Mouse (Mus musculus): ENCODE measurements at regions not wholly inside any gene's neighbourhood (a gene's known extent, or its start where the extent isn't known, plus 50 kb on each side); places are given as distances from the start of the nearest gene placed in this dataset.
"Not testable (repeated sequence)": the region's sequence is repeated elsewhere in the genome, so short reads cannot be mapped to it uniquely, and the experiment has no call there.

GRCm38 (mm10) chr10:49904626-49905025, 116.1 kb upstream of the Grik2 start:
- H3K4me1 ChIP-seq (ENCODE audit: control insufficient read depth in 1 of 2, insufficient read depth in 2 of 2, low read length in 2 of 2); H3K27ac ChIP-seq (ENCODE audit: control insufficient read depth, low read depth, low read length); DNase-seq (ENCODE audit: low read depth, low spot score); H3K9me3 ChIP-seq (replicated peaks; ENCODE audit: insufficient read depth, low read length); H3K9ac ChIP-seq (ENCODE audit: control insufficient read depth, low read depth, low read length, poor library complexity, severe bottlenecking); H3K4me3 ChIP-seq (ENCODE audit: control insufficient read depth in 1 of 2, insufficient read depth in 1 of 2, low read depth in 2 of 2, low read length in 2 of 2); H3K27me3 ChIP-seq (ENCODE audit: control insufficient read depth in 1 of 2, insufficient read depth in 2 of 2, low read length in 2 of 2); H3K36me3 ChIP-seq (ENCODE audit: control insufficient read depth in 1 of 2, insufficient read depth in 2 of 2, low read length in 2 of 2); H3K79me2 ChIP-seq (ENCODE audit: control insufficient read depth, insufficient read depth, low read length, poor library complexity): not testable (repeated sequence)

- no peaks in the 10 kb centered on the region for H3K36me3 ChIP-seq (ENCODE audit: control insufficient read depth in 1 of 2, insufficient read depth in 2 of 2, low read length in 2 of 2)
- H3K27ac ChIP-seq (ENCODE audit: control insufficient read depth, low read depth, low read length), result no peak overlapping the region
- DNase-seq (ENCODE audit: low read depth, low spot score), result no peak
- no peak for TF ChIP-seq E2F4 (IDR thresholded peaks at IDR 0.05; ENCODE audit: borderline replicate concordance, low read depth, low read length)
- TF ChIP-seq JUND (IDR thresholded peaks at IDR 0.05; ENCODE audit: low read depth, low read length), result no peak
- no peak for TF ChIP-seq RAD21 (IDR thresholded peaks at IDR 0.05; ENCODE audit: low read depth, low read length)
- H3K9me3 ChIP-seq (replicated peaks; ENCODE audit: insufficient read depth, low read length), result no peaks in the 10 kb centered on the region
- H3K79me2 ChIP-seq (ENCODE audit: control insufficient read depth, insufficient read depth, low read length, poor library complexity), result no peaks in the 10 kb centered on the region
- no peaks in the 10 kb centered on the region for H3K27me3 ChIP-seq (ENCODE audit: control insufficient read depth in 1 of 2, insufficient read depth in 2 of 2, low read length in 2 of 2)
- no peaks in the 10 kb centered on the region for H3K4me1 ChIP-seq (ENCODE audit: control insufficient read depth in 1 of 2, insufficient read depth in 2 of 2, low read length in 2 of 2)
- no peak overlapping the region for H3K9ac ChIP-seq (ENCODE audit: control insufficient read depth, low read depth, low read length, poor library complexity, severe bottlenecking)
- no peak overlapping the region for H3K4me3 ChIP-seq (ENCODE audit: control insufficient read depth in 1 of 2, insufficient read depth in 1 of 2, low read depth in 2 of 2, low read length in 2 of 2)
Observed at GRCm38 (mm10) chr10:49895436-49895835, 106.9 kb upstream of the Grik2 start.

GRCm38 (mm10) chr10:49884106-49884505, 95.5 kb upstream of the Grik2 start:
- H3K27ac ChIP-seq (ENCODE audit: control insufficient read depth, low read depth, low read length), result no peak overlapping the region
- H3K36me3 ChIP-seq (ENCODE audit: control insufficient read depth in 1 of 2, insufficient read depth in 2 of 2, low read length in 2 of 2), result no peaks in the 10 kb centered on the region
- H3K79me2 ChIP-seq (ENCODE audit: control insufficient read depth, insufficient read depth, low read length, poor library complexity), result no peaks in the 10 kb centered on the region
- no peak overlapping the region for H3K4me3 ChIP-seq (ENCODE audit: control insufficient read depth in 1 of 2, insufficient read depth in 1 of 2, low read depth in 2 of 2, low read length in 2 of 2)
- no peaks in the 10 kb centered on the region for H3K9me3 ChIP-seq (replicated peaks; ENCODE audit: insufficient read depth, low read length)
- no peaks in the 10 kb centered on the region for H3K27me3 ChIP-seq (ENCODE audit: control insufficient read depth in 1 of 2, insufficient read depth in 2 of 2, low read length in 2 of 2)
- H3K9ac ChIP-seq (ENCODE audit: control insufficient read depth, low read depth, low read length, poor library complexity, severe bottlenecking), result no peak overlapping the region
- no peak for TF ChIP-seq POLR2A (IDR thresholded peaks at IDR 0.05; ENCODE audit: control insufficient read depth in 1 of 2, insufficient read depth in 1 of 2, low read depth in 1 of 2, low read length in 2 of 2, poor library complexity in 1 of 2)
- no peak for TF ChIP-seq ZNF384 (IDR thresholded peaks at IDR 0.05; ENCODE audit: low read depth, low read length)
- no peak for TF ChIP-seq TCF12 (IDR thresholded peaks at IDR 0.05; ENCODE audit: low read depth, low read length)
- TF ChIP-seq CTCF (IDR thresholded peaks at IDR 0.05 in 2 of 3, conservative IDR thresholded peaks at IDR 0.05 in 1 of 3; ENCODE audit: control insufficient read depth in 1 of 3, insufficient read depth in 1 of 3, low read depth in 2 of 3, low read length in 3 of 3, poor library complexity in 1 of 3, severe bottlenecking in 1 of 3), result no peak
- no peak for TF ChIP-seq POLR2AphosphoS2 (IDR thresholded peaks at IDR 0.05; ENCODE audit: low read length)
- no peak for TF ChIP-seq JUND (IDR thresholded peaks at IDR 0.05; ENCODE audit: low read depth, low read length)
- no peak for TF ChIP-seq CHD2 (IDR thresholded peaks at IDR 0.05; ENCODE audit: low read length)
- no peak for TF ChIP-seq MXI1 (IDR thresholded peaks at IDR 0.05; ENCODE audit: low read depth, low read length)
- no peak for TF ChIP-seq ZC3H11A (IDR thresholded peaks at IDR 0.05; ENCODE audit: low read depth, low read length)
- TF ChIP-seq GABPA (IDR thresholded peaks at IDR 0.05; ENCODE audit: low read depth, low read length), result no peak
- no peak for TF ChIP-seq SIN3A (IDR thresholded peaks at IDR 0.05; ENCODE audit: low read length)
- no peak for TF ChIP-seq USF2 (IDR thresholded peaks at IDR 0.05; ENCODE audit: borderline replicate concordance in 1 of 2, insufficient read depth in 1 of 2, low read depth in 1 of 2, low read length in 2 of 2)
- TF ChIP-seq TAL1 (IDR thresholded peaks at IDR 0.05; ENCODE audit: low read length), result no peak
- TF ChIP-seq MAZ (IDR thresholded peaks at IDR 0.05; ENCODE audit: low read depth, low read length), result no peak
- no peak for TF ChIP-seq MAFK (IDR thresholded peaks at IDR 0.05; ENCODE audit: borderline replicate concordance, low read depth, low read length)
- H3K4me1 ChIP-seq (ENCODE audit: control insufficient read depth in 1 of 2, insufficient read depth in 2 of 2, low read length in 2 of 2), result no peaks in the 10 kb centered on the region
- no peak for DNase-seq (ENCODE audit: low read depth, low spot score)

All from MEL (cell line).